Mouse (Mus musculus) activated CD4-positive, CD25-positive, alpha-beta regulatory T cell, adult 4 months (primary cell): ENCODE results near the gene Cdrt4. TPM values are rescaled to one million over a fixed set of nuclear protein-coding genes. Genes with fewer than 3 reads are reported as not detected.

Experiments used
- polyA plus RNA-seq, 2 experiments: library from polyadenylated mRNA; unstranded; fragments of 100-300 nt; shearing (Covaris generic); gene quantifications; one replicate each; pipeline ENCODE4 v1.2.1; 2017

Gene Cdrt4
- polyA plus RNA-seq, 2 experiments from 2014 or later = not detected

Other genes starting within 250 kb of the Cdrt4 start
- 10 to 100 TPM; 17.0 to 20.4 TPM for gene Zfp287, start 219.3 kb upstream of the Cdrt4 start, polyA plus RNA-seq
- gene Gm10428, start 198.1 kb upstream of the Cdrt4 start, polyA plus RNA-seq = not detected
- 1 to 10 TPM; 1.5 to 2.7 TPM for gene Zfp286, start 161.7 kb upstream of the Cdrt4 start, polyA plus RNA-seq
- gene Trim16, start 131.0 kb upstream of the Cdrt4 start, polyA plus RNA-seq = 1 to 10 TPM; 2.5 to 7.1 TPM
- gene Fbxw10, start 104.1 kb upstream of the Cdrt4 start, polyA plus RNA-seq = 1 to 10 TPM; 3.5 to 9.7 TPM
- gene Tvp23b, start 71.7 kb upstream of the Cdrt4 start, polyA plus RNA-seq = 10 to 100 TPM; 51.3 to 60.7 TPM
- not detected for gene Tekt3, start 110.5 kb downstream of the Cdrt4 start, polyA plus RNA-seq
- gene Pmp22, start 177.8 kb downstream of the Cdrt4 start, polyA plus RNA-seq = not detected